In the genomic region with DNA sequence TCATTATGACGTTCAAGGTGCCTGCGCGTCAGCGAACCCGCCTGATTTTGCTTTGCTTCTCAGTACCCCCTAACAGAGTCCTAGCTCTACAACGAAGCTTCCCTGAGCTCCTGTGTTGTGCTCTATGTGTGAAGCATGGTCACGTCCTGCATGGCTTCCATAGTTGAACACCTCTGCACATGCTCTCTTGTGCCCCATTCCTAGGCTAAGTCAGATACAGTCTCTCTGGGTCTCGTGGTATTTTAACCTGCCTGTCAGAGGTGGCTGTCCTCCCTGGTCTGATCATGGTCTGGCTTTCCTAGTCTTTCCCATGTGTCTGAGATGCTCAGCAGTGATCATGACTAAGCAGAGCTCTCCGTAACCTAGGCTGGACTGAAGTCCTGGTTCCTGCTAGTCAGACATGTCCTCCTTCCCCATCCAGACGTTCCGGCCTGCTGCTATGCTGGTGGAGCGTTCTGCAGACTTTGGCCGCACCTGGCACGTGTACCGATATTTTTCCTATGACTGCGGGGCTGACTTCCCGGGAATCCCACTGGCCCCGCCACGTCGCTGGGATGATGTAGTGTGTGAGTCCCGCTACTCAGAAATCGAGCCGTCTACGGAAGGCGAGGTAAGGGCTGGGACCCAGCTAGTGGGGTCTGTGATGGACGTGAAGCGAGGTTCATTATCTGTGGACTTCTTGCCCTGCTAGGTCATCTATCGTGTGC, we compare ENCODE assay signal across 7 mouse cellular contexts. TPM values are rescaled to one million over a fixed set of nuclear protein-coding genes. Genes with fewer than 3 reads are reported as not detected.
DNase-seq lines count a peak whose midpoint lies in the region; ATAC-seq lines count a peak whose summit lies in the region.

No protein-coding gene starts in this region.

- H3K4me3 ChIP-seq in kidney, embryonic 16.5 days (ENCODE audit: low read length) = peak overlapping the region; percentile 68
- H3K4me3 ChIP-seq in embryonic facial prominence, embryonic 12.5 days = peak overlapping the region; percentile 56
- H3K4me3 ChIP-seq in heart, embryonic 15.5 days = peak overlapping the region; percentile 73
- no peak overlapping the region for H3K4me3 ChIP-seq in midbrain, embryonic 13.5 days (replicated peaks)

- H3K4me1 ChIP-seq in kidney, embryonic 16.5 days (ENCODE audit: insufficient read depth, low read length) = peaks cover 19% of the 10 kb centered on the region
- H3K4me1 ChIP-seq in embryonic facial prominence, embryonic 12.5 days = peaks cover 21% of the 10 kb centered on the region
- peaks cover 36% of the 10 kb centered on the region for H3K4me1 ChIP-seq in heart, embryonic 15.5 days (replicated peaks)
- H3K4me1 ChIP-seq in midbrain, embryonic 13.5 days (replicated peaks) = peaks cover 26% of the 10 kb centered on the region

- peak overlapping the region; percentile 81 for H3K9ac ChIP-seq in kidney, embryonic 16.5 days (replicated peaks; ENCODE audit: low read length)
- peak overlapping the region; percentile 70; the same call in 1 of the 2 replicates for H3K9ac ChIP-seq in embryonic facial prominence, embryonic 12.5 days
- peak overlapping the region; percentile 78 for H3K9ac ChIP-seq in heart, embryonic 15.5 days
- H3K9ac ChIP-seq in midbrain, embryonic 13.5 days (replicated peaks) = no peak overlapping the region

- no peak for ATAC-seq in kidney, embryonic 16.5 days (ENCODE audit: low FRiP score, low TSS enrichment)
- no peak for ATAC-seq in embryonic facial prominence, embryonic 12.5 days (ENCODE audit: insufficient number of reproducible peaks, insufficient read depth, low FRiP score, low TSS enrichment)
- ATAC-seq in heart, embryonic 15.5 days (replicated peaks; ENCODE audit: insufficient number of reproducible peaks, insufficient read depth, low FRiP score, low read depth) = no peak
- no peak for ATAC-seq in midbrain, embryonic 13.5 days
- ATAC-seq in cerebellum, adult (ENCODE audit: insufficient number of reproducible peaks, low FRiP score, low TSS enrichment) = no peak

- peak overlapping the region; percentile 87 for H3K4me2 ChIP-seq in kidney, embryonic 16.5 days (replicated peaks; ENCODE audit: low read depth, low read length)
- peak overlapping the region; percentile 87 for H3K4me2 ChIP-seq in embryonic facial prominence, embryonic 12.5 days (replicated peaks)
- H3K4me2 ChIP-seq in heart, embryonic 15.5 days = peak overlapping the region; percentile 92
- H3K4me2 ChIP-seq in midbrain, embryonic 13.5 days (replicated peaks) = peak overlapping the region; percentile 59; the same call in 1 of the 2 replicates

- DNase-seq in kidney, adult 18-20 months = no peak
- no peak for DNase-seq in cerebellum, postnatal 36 days

- no peaks in the 10 kb centered on the region for H3K9me3 ChIP-seq in kidney, embryonic 16.5 days (ENCODE audit: low read length)
- no peaks in the 10 kb centered on the region for H3K9me3 ChIP-seq in embryonic facial prominence, embryonic 12.5 days
- no peaks in the 10 kb centered on the region for H3K9me3 ChIP-seq in heart, embryonic 15.5 days (replicated peaks)
- no peaks in the 10 kb centered on the region for H3K9me3 ChIP-seq in midbrain, embryonic 13.5 days

- peaks cover 37% of the 10 kb centered on the region for H3K36me3 ChIP-seq in kidney, embryonic 16.5 days (ENCODE audit: insufficient read depth, low read length)
- H3K36me3 ChIP-seq in embryonic facial prominence, embryonic 12.5 days = peaks cover 48% of the 10 kb centered on the region
- H3K36me3 ChIP-seq in heart, embryonic 15.5 days = peaks cover 41% of the 10 kb centered on the region
- peaks cover 16% of the 10 kb centered on the region; the same call in 1 of the 2 replicates for H3K36me3 ChIP-seq in midbrain, embryonic 13.5 days

- no peak overlapping the region for H3K27ac ChIP-seq in kidney, embryonic 16.5 days (ENCODE audit: low read length)
- H3K27ac ChIP-seq in embryonic facial prominence, embryonic 12.5 days = no peak overlapping the region
- peak overlapping the region; percentile 88 for H3K27ac ChIP-seq in heart, embryonic 15.5 days
- no peak overlapping the region for H3K27ac ChIP-seq in midbrain, embryonic 13.5 days

- 91% methylated on average over 28 of the region's 28 CpGs for WGBS in kidney, embryonic 16.5 days
- WGBS in embryonic facial prominence, embryonic 12.5 days = 92% methylated on average over 28 of the region's 28 CpGs
- WGBS in heart, embryonic 15.5 days = 82% methylated on average over 28 of the region's 28 CpGs
- WGBS in midbrain, embryonic 13.5 days = 95% methylated on average over 28 of the region's 28 CpGs

- no peaks in the 10 kb centered on the region for H3K27me3 ChIP-seq in kidney, embryonic 16.5 days (ENCODE audit: insufficient read depth, low read length)
- H3K27me3 ChIP-seq in embryonic facial prominence, embryonic 12.5 days = 0 out of 2 replicates have a peak, but pooled peaks cover 2% of the 10 kb centered on the region
- H3K27me3 ChIP-seq in heart, embryonic 15.5 days = no peaks in the 10 kb centered on the region
- H3K27me3 ChIP-seq in midbrain, embryonic 13.5 days = no peaks in the 10 kb centered on the region

RNA-seq across cellular contexts. Expression of a gene that starts 1.4 kb away (rescaled TPM):
- polyA plus RNA-seq in kidney, embryonic 16.5 days (2015; fragmentation: Nextera tagmentation; extraction: Ambion mirVana) = 68.5 and 73.6 TPM in 2 replicates
- polyA plus RNA-seq in embryonic facial prominence, embryonic 12.5 days (2016; fragmentation: Nextera tagmentation; extraction: Ambion mirVana) = 51.3 and 58.5 TPM in 2 replicates
- polyA plus RNA-seq in heart, embryonic 15.5 days (2015; fragmentation: Nextera tagmentation; extraction: Ambion mirVana) = 55.5 and 64.2 TPM in 2 replicates
- 20.0 and 24.1 TPM in 2 replicates for polyA plus RNA-seq in midbrain, embryonic 13.5 days (2015; fragmentation: Nextera tagmentation; extraction: Ambion mirVana)

RNA-seq across cellular contexts. Expression of a gene that starts 9.4 kb away (rescaled TPM):
- polyA plus RNA-seq in kidney, embryonic 16.5 days (2015; fragmentation: Nextera tagmentation; extraction: Ambion mirVana) = 79.1 and 82.0 TPM in 2 replicates
- polyA plus RNA-seq in embryonic facial prominence, embryonic 12.5 days (2016; fragmentation: Nextera tagmentation; extraction: Ambion mirVana) = 99.0 and 102 TPM in 2 replicates
- polyA plus RNA-seq in heart, embryonic 15.5 days (2015; fragmentation: Nextera tagmentation; extraction: Ambion mirVana) = 51.5 and 68.5 TPM in 2 replicates
- polyA plus RNA-seq in midbrain, embryonic 13.5 days (2015; fragmentation: Nextera tagmentation; extraction: Ambion mirVana) = 75.9 and 91.9 TPM in 2 replicates

RNA-seq across cellular contexts. Expression of a gene that starts 19.6 kb away (rescaled TPM):
- 38.8 and 41.6 TPM in 2 replicates for polyA plus RNA-seq in kidney, embryonic 16.5 days (2015; fragmentation: Nextera tagmentation; extraction: Ambion mirVana)
- 44.5 and 46.0 TPM in 2 replicates for polyA plus RNA-seq in embryonic facial prominence, embryonic 12.5 days (2016; fragmentation: Nextera tagmentation; extraction: Ambion mirVana)
- 95.7 and 103 TPM in 2 replicates for polyA plus RNA-seq in heart, embryonic 15.5 days (2015; fragmentation: Nextera tagmentation; extraction: Ambion mirVana)
- polyA plus RNA-seq in midbrain, embryonic 13.5 days (2015; fragmentation: Nextera tagmentation; extraction: Ambion mirVana) = 75.7 and 84.8 TPM in 2 replicates

RNA-seq across cellular contexts. Expression of a gene that starts 20.6 kb away (rescaled TPM):
- polyA plus RNA-seq in kidney, embryonic 16.5 days (2015; fragmentation: Nextera tagmentation; extraction: Ambion mirVana) = 77.0 and 82.4 TPM in 2 replicates
- 53.1 and 58.3 TPM in 2 replicates for polyA plus RNA-seq in embryonic facial prominence, embryonic 12.5 days (2016; fragmentation: Nextera tagmentation; extraction: Ambion mirVana)
- 32.2 and 42.1 TPM in 2 replicates for polyA plus RNA-seq in heart, embryonic 15.5 days (2015; fragmentation: Nextera tagmentation; extraction: Ambion mirVana)
- 59.7 and 63.5 TPM in 2 replicates for polyA plus RNA-seq in midbrain, embryonic 13.5 days (2015; fragmentation: Nextera tagmentation; extraction: Ambion mirVana)

RNA-seq across cellular contexts. Expression of a gene that starts 26.5 kb away (rescaled TPM):
- polyA plus RNA-seq in kidney, embryonic 16.5 days (2015; fragmentation: Nextera tagmentation; extraction: Ambion mirVana) = 127 and 140 TPM in 2 replicates
- 110 and 115 TPM in 2 replicates for polyA plus RNA-seq in embryonic facial prominence, embryonic 12.5 days (2016; fragmentation: Nextera tagmentation; extraction: Ambion mirVana)
- polyA plus RNA-seq in heart, embryonic 15.5 days (2015; fragmentation: Nextera tagmentation; extraction: Ambion mirVana) = 49.4 and 67.5 TPM in 2 replicates
- 70.2 and 70.5 TPM in 2 replicates for polyA plus RNA-seq in midbrain, embryonic 13.5 days (2015; fragmentation: Nextera tagmentation; extraction: Ambion mirVana)
